Mouse (Mus musculus) bone marrow macrophage, adult 2 months (primary cell): ENCODE data around the gene Rab11fip3.

Source experiments
- CTCF ChIP-seq: IDR thresholded peaks from 2 replicates; pipeline ENCODE4 v1.5.1; 2012; ENCODE audit warnings: low read depth, mild to moderate bottlenecking, low read length, moderate library complexity
- POLR2A ChIP-seq: IDR thresholded peaks from 2 replicates; pipeline ENCODE4 v1.6.1; 2012; ENCODE audit warnings: mild to moderate bottlenecking, low read depth, low read length, borderline replicate concordance

GRCm38 (mm10) chr17:26028261-26028660 is 41.1 kb downstream of the Rab11fip3 start:
- TF ChIP-seq POLR2A (no peak), CTCF (no peak)
